Mouse (Mus musculus) hindbrain, postnatal 0 days (tissue): ENCODE measurements around the gene Mettl2. TPM values are rescaled to one million over a fixed set of nuclear protein-coding genes. Genes with fewer than 3 reads are reported as not detected.
A peak's percentile ranks its signal among the peaks of the same experiment; 100 is the strongest.

Experiments used
- ATAC-seq: fragments of 200-750 bp; cut with Nextera tagmentation; 2 replicates; pipeline ENCODE4 v1.8.0; 2017; ENCODE audit warnings: mild to moderate bottlenecking, moderate TSS enrichment, moderate library complexity
- DNase-seq: peaks from one replicate; pipeline ENCODE4 v3.0.0-alpha.2; 2015; ENCODE audit warnings: low spot score
- H3K27ac ChIP-seq: fragments of 300-500 bp; sonication (generic); 2 replicates; pipeline ENCODE4 v1.5.1; 2014; ENCODE audit warnings: mild to moderate bottlenecking
- H3K27me3 ChIP-seq: fragments of 300-500 bp; sonication (generic); 2 replicates; pipeline ENCODE4 v1.6.1; 2014; ENCODE audit warnings: low read length, mixed read lengths; ENCODE audit not compliant: insufficient read depth
- H3K36me3 ChIP-seq: fragments of 300-500 bp; sonication (generic); 2 replicates; pipeline ENCODE4 v1.6.1; 2014; ENCODE audit warnings: low read length, mixed read lengths; ENCODE audit not compliant: insufficient read depth
- H3K4me1 ChIP-seq: fragments of 300-500 bp; sonication (generic); 2 replicates; pipeline ENCODE4 v1.6.1; 2014; ENCODE audit warnings: antibody characterized with exemption, low read length, mixed read lengths; ENCODE audit not compliant: insufficient read depth
- H3K4me2 ChIP-seq: fragments of 300-500 bp; sonication (generic); 2 replicates; pipeline ENCODE4 v1.6.1; 2014; ENCODE audit warnings: low read depth, mild to moderate bottlenecking, low read length, moderate library complexity, mixed read lengths
- H3K4me3 ChIP-seq: fragments of 300-500 bp; sonication (generic); 2 replicates; pipeline ENCODE4 v1.5.1; 2014; ENCODE audit warnings: low read length
- H3K9ac ChIP-seq: fragments of 300-500 bp; sonication (generic); replicated peaks from 2 replicates; pipeline ENCODE4 v1.6.1; 2014; ENCODE audit warnings: mild to moderate bottlenecking, low read length, moderate library complexity, mixed read lengths
- H3K9me3 ChIP-seq: fragments of 300-500 bp; sonication (generic); 2 replicates; pipeline ENCODE4 v1.6.1; 2016; ENCODE audit warnings: low read length, mixed read lengths
- CTCF ChIP-seq: IDR thresholded peaks from 2 replicates; pipeline ENCODE4 v1.5.1; 2016; ENCODE audit warnings: antibody characterized with exemption, control low read depth, low read depth
- WGBS: fragments of 180-500 bp; shearing (Covaris S2); extraction: QIAGEN DNeasy Blood & Tissue Kit; methylation state at CpG from one replicate; pipeline ENCODE4 v1.1.7; 2014; 5-methylcytosine and 5-hydroxymethylcytosine counted together
- polyA plus RNA-seq: library from polyadenylated mRNA; unstranded; fragments of >200 nt; fragmentation: Nextera tagmentation; extraction: Ambion mirVana; gene quantifications from 2 replicates; pipeline ENCODE4 v1.2.1, GENCODE M21; 2015
- total RNA-seq: library from RNA; depleted of rRNA; stranded (reverse); fragments of >200 nt; gene quantifications from 2 replicates; pipeline ENCODE4 v1.2.3, GENCODE M21; 2014

The Mettl2 gene
- total and polyA plus RNA-seq, 2 experiments from 2014 or later, result 21.7 to 31.1 TPM

DNA sequence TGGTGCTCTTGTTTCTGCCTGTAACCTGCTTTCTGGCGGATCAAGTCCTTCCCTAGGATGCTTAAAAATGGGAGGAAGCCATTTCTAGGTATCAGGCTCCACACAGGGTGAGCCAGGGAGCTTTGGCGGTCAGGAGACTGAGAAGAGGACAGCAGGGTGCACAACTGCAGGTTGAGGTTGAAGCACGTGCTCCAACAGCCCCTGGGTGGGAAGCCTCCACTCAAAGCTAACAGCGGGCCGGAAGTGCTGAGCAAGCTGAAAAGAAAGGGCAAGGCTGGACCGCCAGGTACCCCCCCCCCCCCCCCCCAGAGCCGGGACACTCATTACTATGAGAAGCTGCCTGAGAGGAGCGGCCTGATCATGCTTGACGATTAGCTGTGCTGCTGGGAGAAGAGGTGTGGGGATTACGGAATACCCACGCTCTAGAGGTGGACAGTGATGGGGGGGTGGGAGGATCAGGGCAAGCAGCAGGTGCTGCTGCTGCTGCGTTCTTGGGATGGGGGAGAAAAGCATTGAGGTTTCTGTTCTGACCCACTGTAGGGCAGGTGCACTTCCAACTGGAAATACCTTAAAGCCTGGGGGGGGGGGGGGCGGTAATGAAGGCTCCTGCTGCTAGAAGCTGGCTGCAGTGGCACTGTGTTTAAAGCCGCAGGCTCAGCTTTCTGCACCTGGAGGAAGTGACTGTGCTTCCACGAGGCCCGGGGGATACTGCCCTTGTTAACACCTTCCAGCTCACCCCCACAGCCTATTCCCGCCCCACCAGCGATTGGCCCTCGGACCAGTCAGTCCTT lies 25.2 kb downstream of the Mettl2 start:
- H3K9ac ChIP-seq, result 0 out of 2 replicates have a peak overlapping the region, but pooled peaks have one; percentile 5
- 26% methylated on average over 18 of the region's 19 CpGs for WGBS
- H3K27ac ChIP-seq, result no peak overlapping the region
- H3K4me2 ChIP-seq, result peak overlapping the region; percentile 27
- no peaks in the 10 kb centered on the region for H3K36me3 ChIP-seq
- DNase-seq, result no peak
- H3K9me3 ChIP-seq, result no peaks in the 10 kb centered on the region
- H3K27me3 ChIP-seq, result no peaks in the 10 kb centered on the region
- H3K4me3 ChIP-seq, result no peak overlapping the region
- peaks cover 5% of the 10 kb centered on the region; the same call in 1 of the 2 replicates for H3K4me1 ChIP-seq
- peak; percentile 56; the same call in 1 of the 2 replicates for ATAC-seq
- TF ChIP-seq CTCF, result no peak

DNA sequence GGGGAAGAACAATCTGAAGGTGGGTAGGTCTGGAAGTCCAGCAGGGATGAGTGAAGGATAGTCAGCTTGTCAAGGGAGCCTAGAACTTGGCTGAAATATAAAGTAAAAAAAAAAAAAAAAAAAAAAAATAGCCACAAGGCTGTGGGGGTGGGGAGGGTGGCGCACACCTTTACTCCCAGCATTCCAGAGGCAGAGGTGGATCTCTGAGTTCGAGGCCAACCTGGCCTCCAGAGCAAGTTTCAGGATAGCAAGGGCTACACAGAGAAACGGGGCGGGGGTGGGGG lies 25.7 kb downstream of the Mettl2 start:
- no peaks in the 10 kb centered on the region for H3K9me3 ChIP-seq
- no peak overlapping the region for H3K9ac ChIP-seq
- no peaks in the 10 kb centered on the region for H3K27me3 ChIP-seq
- H3K27ac ChIP-seq, result no peak overlapping the region
- TF ChIP-seq CTCF, result no peak
- peaks cover 5% of the 10 kb centered on the region; the same call in 1 of the 2 replicates for H3K4me1 ChIP-seq
- no peak overlapping the region for H3K4me2 ChIP-seq
- no peak for ATAC-seq
- WGBS, result 93% methylated on average over 2 of the region's 4 CpGs
- DNase-seq, result no peak
- no peaks in the 10 kb centered on the region for H3K36me3 ChIP-seq
- no peak overlapping the region for H3K4me3 ChIP-seq

DNA sequence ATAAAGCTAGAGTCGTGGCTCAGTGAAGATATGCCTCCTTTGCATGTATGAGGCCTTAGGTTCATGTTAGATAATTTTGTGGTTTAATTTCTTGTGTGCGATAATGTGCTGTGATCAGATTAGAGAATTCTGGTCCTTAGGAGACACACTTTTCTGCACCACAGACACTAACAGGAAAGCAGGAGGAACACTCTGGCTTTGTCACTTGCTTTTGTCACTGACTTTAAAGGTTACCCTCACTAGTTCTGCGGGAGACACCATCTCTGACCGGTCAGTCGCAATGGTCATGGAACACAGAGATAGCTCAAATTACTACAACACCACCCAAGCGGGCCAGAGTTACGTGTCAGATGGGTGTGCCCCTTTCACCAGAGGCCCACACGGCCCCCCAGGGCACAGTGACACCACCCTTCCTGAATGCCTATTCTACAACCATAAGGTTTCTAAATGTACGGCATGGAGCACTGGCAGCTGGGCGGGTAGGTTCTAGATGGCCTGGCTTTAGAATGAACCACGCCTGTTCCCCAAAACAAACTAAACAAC lies 26.2 kb downstream of the Mettl2 start:
- Histone ChIP-seq H3K27ac (no peak overlapping the region), H3K4me2 (no peak overlapping the region), H3K27me3 (no peaks in the 10 kb centered on the region), H3K36me3 (no peaks in the 10 kb centered on the region), H3K9me3 (no peaks in the 10 kb centered on the region), H3K4me1 (peaks cover 5% of the 10 kb centered on the region; the same call in 1 of the 2 replicates), H3K4me3 (no peak overlapping the region), H3K9ac (no peak overlapping the region)
- DNase-seq (no peak), ATAC-seq (no peak)
- TF ChIP-seq CTCF, result no peak
- 89% methylated on average over 11 of the region's 11 CpGs for WGBS

DNA sequence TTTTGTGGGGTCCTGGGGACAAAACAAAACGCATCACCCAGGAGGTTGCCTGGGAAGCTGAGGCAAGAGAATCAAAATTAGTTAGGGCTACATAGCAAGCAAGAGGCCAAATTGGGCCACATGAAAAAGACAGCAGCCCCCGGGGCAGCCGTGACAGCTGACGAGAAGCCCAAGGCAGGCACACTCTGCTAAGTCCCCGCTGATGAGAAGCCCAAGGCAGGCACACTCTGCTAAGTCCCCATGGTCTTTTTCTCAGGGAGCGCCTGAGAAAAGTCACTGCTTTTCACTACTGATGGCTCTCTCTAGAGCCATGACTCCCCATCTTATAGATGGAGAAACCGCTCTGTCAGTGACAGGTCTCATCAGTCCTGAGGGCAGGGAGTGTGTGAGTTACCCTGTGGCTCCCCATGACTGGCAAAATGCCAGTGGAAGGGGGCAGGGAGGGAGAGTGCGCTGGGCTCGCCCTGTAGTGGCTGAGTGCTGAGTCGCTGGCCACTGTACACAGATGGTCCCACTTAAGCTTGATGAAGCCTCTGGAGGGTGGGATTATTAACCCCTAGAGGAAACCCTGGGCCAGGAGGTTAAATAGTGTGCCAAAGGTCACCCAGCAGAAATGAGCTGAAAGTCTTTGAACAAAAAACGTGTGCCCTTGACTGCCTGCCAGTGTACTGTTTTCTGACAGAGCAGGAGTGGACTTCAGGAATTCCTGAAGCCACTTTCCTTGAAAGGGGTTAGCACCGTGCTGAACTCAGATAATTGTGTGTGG lies 27.0 kb downstream of the Mettl2 start:
- Histone ChIP-seq H3K27ac (no peak overlapping the region), H3K9ac (no peak overlapping the region), H3K4me2 (no peak overlapping the region), H3K4me1 (peaks cover 5% of the 10 kb centered on the region; the same call in 1 of the 2 replicates), H3K27me3 (no peaks in the 10 kb centered on the region), H3K9me3 (no peaks in the 10 kb centered on the region), H3K4me3 (no peak overlapping the region), H3K36me3 (no peaks in the 10 kb centered on the region)
- 17% methylated on average over 12 of the region's 12 CpGs for whole genome bisulfite sequencing
- ATAC-seq (peak; percentile 70), DNase-seq (peak; percentile 48)
- TF ChIP-seq CTCF, result no peak

DNA sequence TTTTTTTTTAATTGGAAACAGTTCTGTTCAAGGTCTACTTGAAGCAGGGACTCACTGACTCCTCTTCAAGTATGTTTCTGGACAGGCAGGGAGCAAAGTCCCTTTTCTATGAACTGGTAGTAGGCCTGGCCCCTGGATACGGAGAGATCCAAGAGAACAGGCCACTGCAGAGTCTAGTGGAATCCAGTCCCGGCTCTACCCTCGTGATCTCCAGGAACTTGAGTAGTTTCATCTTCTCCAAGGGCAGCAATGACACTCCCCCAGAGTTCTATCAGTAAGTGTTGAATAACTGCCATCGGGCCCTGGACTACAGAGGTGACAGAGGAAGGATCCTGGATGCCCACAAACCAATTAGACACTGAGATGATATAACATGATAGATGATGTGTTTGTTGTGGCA lies 29.7 kb downstream of the Mettl2 start:
- no peak for DNase-seq
- no peak for TF ChIP-seq CTCF
- H3K4me3 ChIP-seq, result no peak overlapping the region
- H3K9me3 ChIP-seq, result no peaks in the 10 kb centered on the region
- H3K4me1 ChIP-seq, result peaks cover 5% of the 10 kb centered on the region; the same call in 1 of the 2 replicates
- H3K4me2 ChIP-seq, result no peak overlapping the region
- no peak overlapping the region for H3K27ac ChIP-seq
- no peaks in the 10 kb centered on the region for H3K36me3 ChIP-seq
- no peaks in the 10 kb centered on the region for H3K27me3 ChIP-seq
- ATAC-seq, result no peak
- H3K9ac ChIP-seq, result no peak overlapping the region
- 89% methylated on average over 4 of the region's 4 CpGs for WGBS

DNA sequence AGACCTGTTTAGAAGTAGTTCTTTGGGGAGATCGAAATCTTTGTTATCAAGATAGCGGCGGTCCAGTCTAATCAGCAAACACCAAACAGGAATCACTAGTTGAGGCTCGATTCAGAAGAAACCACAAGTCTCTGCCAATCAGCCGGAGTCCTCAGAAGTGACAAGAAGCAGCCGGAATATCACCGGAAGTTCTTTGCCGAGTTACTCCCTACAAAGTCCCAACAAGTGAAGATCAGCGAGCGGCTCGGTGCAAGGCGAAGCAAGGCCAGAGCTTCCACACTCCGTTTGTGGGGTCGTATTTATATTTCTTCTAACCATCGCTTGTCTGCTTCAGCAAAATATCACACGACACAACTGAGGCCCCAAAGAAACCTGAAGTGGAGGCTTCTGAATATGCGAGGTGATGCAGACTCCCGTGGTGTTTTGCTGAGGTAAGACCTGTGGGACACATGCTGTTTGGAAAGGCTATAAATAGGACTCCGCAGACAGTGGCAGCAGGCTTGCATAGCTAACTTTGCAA lies 30.6 kb downstream of the Mettl2 start:
- Histone ChIP-seq H3K9me3 (no peaks in the 10 kb centered on the region), H3K27me3 (no peaks in the 10 kb centered on the region), H3K27ac (no peak overlapping the region), H3K4me3 (no peak overlapping the region), H3K36me3 (no peaks in the 10 kb centered on the region), H3K4me2 (no peak overlapping the region), H3K4me1 (peaks cover 5% of the 10 kb centered on the region; the same call in 1 of the 2 replicates), H3K9ac (no peak overlapping the region)
- no peak for ATAC-seq
- no peak for TF ChIP-seq CTCF
- no peak for DNase-seq
- WGBS, result 89% methylated on average over 19 of the region's 19 CpGs
